Mouse (Mus musculus): ENCODE results near the gene Pdgfb. TPM values are rescaled to one million over a fixed set of nuclear protein-coding genes. Genes with fewer than 3 reads are reported as not detected.

The Pdgfb gene
- polyA plus RNA-seq, 1 experiment, result 1.6 TPM

DNA sequence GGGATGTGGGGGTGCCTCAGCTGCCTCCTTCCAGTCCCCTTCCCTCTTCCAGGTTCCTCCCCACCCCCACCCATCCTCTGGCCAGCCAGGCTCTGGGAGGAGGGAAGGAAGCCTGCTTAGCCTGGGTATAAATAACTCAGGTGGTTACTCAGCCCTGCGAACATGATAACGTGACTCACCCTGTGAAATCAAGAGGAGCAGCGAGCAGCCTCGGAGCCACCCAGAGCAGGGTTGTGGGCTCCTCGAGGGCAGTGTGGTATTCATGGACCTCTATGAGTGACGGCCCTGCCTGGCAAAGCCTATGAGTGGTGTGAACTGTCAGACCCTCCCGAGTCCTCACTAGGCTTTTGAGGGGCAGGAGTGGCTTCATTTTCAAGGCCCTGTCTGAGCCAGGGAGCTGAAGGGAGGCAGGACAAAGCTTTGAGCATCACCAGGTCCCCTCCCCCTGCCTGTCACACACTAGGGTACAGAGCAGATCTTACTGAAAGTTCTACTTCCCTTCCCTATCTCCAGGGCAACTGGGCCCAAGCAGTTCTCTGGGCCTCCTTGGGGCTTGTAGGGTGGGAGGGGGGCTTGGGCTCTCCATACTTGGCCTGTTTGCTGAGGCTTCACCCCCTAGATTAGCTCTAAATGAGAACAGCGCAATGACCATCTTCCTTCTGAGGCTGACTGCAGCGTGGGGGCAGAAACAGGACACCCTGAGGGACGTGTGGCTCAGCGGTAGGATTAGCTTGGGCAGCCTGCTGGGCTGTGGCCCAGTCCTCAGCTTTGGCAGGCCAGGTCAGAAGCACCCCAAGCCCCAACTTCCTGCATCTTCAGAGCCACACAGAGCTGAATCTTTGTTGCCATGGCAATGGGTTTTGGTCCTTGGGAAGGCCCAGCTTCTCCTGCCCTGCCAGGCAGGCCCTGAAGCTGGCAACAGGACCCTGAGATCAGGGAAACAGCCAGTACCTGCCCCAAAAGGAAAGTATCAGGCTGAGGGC is 9.8 kb upstream of the Pdgfb start:
- Histone ChIP-seq H3K27me3 (ENCODE audit: control insufficient read depth, insufficient read depth, low read length) (no peaks in the 10 kb centered on the region), H3K4me1 (ENCODE audit: control insufficient read depth, insufficient read depth, low read length) (peaks cover 16% of the 10 kb centered on the region), H3K36me3 (ENCODE audit: control insufficient read depth, insufficient read depth, low read length) (no peaks in the 10 kb centered on the region), H3K4me3 (ENCODE audit: control insufficient read depth, low read depth, low read length) (peak overlapping the region; percentile 78), H3K27ac (ENCODE audit: control insufficient read depth, insufficient read depth, low read depth, low read length) (peak overlapping the region; percentile 58; the same call in 1 of the 2 replicates)
- TF ChIP-seq POLR2A (IDR thresholded peaks at IDR 0.05; ENCODE audit: control insufficient read depth, low read depth, low read length), result 0 out of 2 replicates have a peak, but pooled peaks have one; percentile 30
- no peak for TF ChIP-seq CTCF (IDR thresholded peaks at IDR 0.05; ENCODE audit: control insufficient read depth, insufficient read depth, insufficient replicate concordance, low read depth, low read length)

DNA sequence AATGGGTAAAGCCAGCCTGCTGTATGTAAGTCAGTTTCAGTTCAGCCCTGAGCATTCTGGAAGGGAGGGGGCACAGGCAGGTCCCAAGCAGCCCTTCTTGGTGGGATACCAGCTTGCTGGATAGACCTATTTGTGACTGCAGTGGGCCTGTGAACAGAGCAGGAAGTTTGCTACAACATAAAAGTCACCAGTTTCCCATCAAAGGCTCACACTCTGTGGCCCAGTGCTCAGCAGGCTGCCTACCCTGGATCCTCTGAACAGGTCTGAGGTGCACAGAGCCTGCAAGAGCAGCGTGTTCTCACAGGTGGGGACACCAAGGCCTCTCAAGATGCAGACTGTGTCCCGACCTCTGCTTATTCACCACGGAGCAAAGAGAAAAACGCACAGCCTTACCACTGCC is 5.7 kb upstream of the Pdgfb start:
- Histone ChIP-seq H3K27me3 (ENCODE audit: control insufficient read depth, insufficient read depth, low read length) (no peaks in the 10 kb centered on the region), H3K4me3 (ENCODE audit: control insufficient read depth, low read depth, low read length) (no peak overlapping the region), H3K4me1 (ENCODE audit: control insufficient read depth, insufficient read depth, low read length) (peaks cover 8% of the 10 kb centered on the region), H3K36me3 (ENCODE audit: control insufficient read depth, insufficient read depth, low read length) (no peaks in the 10 kb centered on the region), H3K27ac (ENCODE audit: control insufficient read depth, insufficient read depth, low read depth, low read length) (no peak overlapping the region)
- TF ChIP-seq POLR2A (IDR thresholded peaks at IDR 0.05; ENCODE audit: control insufficient read depth, low read depth, low read length), result no peak
- no peak for TF ChIP-seq CTCF (IDR thresholded peaks at IDR 0.05; ENCODE audit: control insufficient read depth, insufficient read depth, insufficient replicate concordance, low read depth, low read length)

DNA sequence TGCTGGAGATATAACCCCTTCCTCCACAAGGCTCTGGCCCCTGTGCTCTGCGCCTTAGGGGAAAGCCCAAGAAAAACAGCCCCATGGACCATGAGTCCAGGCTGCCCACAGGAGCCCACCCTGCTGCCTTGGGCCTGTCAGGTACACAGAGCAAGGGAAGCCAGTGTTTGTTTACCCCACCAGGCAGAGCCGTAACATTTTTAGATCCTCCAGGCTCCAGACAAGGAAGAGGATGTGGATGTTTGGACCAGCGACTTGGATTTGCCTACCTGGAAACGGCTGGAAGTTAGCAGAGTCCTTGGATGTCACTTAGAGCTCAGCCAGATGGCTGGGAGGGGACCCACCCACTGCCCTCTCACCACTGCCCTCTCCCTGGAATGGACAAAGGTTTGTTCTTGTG is 4.8 kb upstream of the Pdgfb start:
- TF ChIP-seq POLR2A (IDR thresholded peaks at IDR 0.05; ENCODE audit: control insufficient read depth, low read depth, low read length) (no peak), CTCF (IDR thresholded peaks at IDR 0.05; ENCODE audit: control insufficient read depth, insufficient read depth, insufficient replicate concordance, low read depth, low read length) (no peak)
- H3K27me3 ChIP-seq (ENCODE audit: control insufficient read depth, insufficient read depth, low read length), result no peaks in the 10 kb centered on the region
- H3K27ac ChIP-seq (ENCODE audit: control insufficient read depth, insufficient read depth, low read depth, low read length), result no peak overlapping the region
- no peaks in the 10 kb centered on the region for H3K36me3 ChIP-seq (ENCODE audit: control insufficient read depth, insufficient read depth, low read length)
- H3K4me3 ChIP-seq (ENCODE audit: control insufficient read depth, low read depth, low read length), result no peak overlapping the region
- H3K4me1 ChIP-seq (ENCODE audit: control insufficient read depth, insufficient read depth, low read length), result peaks cover 9% of the 10 kb centered on the region; the same call in 1 of the 2 replicates

DNA sequence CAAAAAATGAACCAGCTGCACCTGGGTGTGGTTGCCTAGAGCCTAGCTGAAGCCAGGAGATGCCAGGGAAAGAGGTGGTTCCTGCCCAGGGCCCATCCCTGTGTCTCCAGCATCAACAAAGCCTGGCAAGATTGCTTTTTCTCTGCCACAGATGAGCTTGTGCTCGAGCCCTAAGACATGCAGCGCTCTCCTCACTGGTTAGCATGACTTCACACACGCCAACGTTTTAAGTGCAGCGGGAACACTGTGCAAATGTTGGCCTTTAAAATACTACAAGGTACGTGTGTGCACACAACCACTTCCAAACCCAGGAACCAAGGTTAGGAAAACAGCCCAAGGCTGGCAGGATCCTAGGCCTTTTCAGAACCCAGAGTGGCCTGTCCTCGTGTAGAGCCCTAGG is 4.4 kb upstream of the Pdgfb start:
- H3K4me3 ChIP-seq (ENCODE audit: control insufficient read depth, low read depth, low read length), result no peak overlapping the region
- TF ChIP-seq CTCF (IDR thresholded peaks at IDR 0.05; ENCODE audit: control insufficient read depth, insufficient read depth, insufficient replicate concordance, low read depth, low read length) (no peak), POLR2A (IDR thresholded peaks at IDR 0.05; ENCODE audit: control insufficient read depth, low read depth, low read length) (no peak)
- H3K36me3 ChIP-seq (ENCODE audit: control insufficient read depth, insufficient read depth, low read length), result no peaks in the 10 kb centered on the region
- H3K27ac ChIP-seq (ENCODE audit: control insufficient read depth, insufficient read depth, low read depth, low read length), result no peak overlapping the region
- peaks cover 8% of the 10 kb centered on the region for H3K4me1 ChIP-seq (ENCODE audit: control insufficient read depth, insufficient read depth, low read length)
- no peaks in the 10 kb centered on the region for H3K27me3 ChIP-seq (ENCODE audit: control insufficient read depth, insufficient read depth, low read length)

DNA sequence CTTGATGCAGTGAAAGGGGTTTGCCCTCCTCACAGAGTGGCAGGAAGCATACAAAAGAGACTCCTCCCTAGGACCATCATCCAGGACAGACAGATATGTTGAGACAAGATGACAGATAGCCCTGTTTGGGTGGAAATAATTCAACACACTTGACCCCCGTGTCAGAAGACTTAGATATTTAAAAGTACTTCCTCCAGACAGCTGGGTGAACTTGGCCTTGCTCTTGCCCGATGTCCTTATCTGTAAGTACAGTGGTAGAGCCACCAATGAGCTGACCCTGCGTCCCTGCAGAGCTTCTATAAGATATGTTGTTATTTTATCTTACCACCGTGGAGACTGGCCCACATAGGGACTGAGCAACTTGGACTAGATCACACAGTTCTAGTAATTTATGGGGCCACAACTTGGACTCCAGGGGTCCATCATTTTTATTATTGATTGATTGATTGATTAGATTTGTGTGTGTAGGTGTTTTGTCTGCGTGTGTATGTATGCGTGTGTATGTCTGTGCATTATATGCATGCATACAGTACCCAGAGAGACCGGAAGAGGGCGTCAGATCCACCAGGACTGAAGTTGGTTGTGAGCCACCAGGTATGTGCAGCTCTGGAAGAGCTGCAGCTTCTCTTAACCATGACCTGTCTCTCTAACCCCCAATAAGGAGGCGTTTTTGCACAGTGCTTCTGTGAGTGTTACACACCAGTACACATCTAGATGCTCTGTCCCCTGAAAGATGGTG is 2.0 kb upstream of the Pdgfb start:
- no peaks in the 10 kb centered on the region for H3K36me3 ChIP-seq (ENCODE audit: control insufficient read depth, insufficient read depth, low read length)
- H3K27me3 ChIP-seq (ENCODE audit: control insufficient read depth, insufficient read depth, low read length), result no peaks in the 10 kb centered on the region
- H3K4me1 ChIP-seq (ENCODE audit: control insufficient read depth, insufficient read depth, low read length), result peaks cover 22% of the 10 kb centered on the region
- H3K4me3 ChIP-seq (ENCODE audit: control insufficient read depth, low read depth, low read length), result no peak overlapping the region
- TF ChIP-seq CTCF (IDR thresholded peaks at IDR 0.05; ENCODE audit: control insufficient read depth, insufficient read depth, insufficient replicate concordance, low read depth, low read length) (no peak), POLR2A (IDR thresholded peaks at IDR 0.05; ENCODE audit: control insufficient read depth, low read depth, low read length) (no peak)
- H3K27ac ChIP-seq (ENCODE audit: control insufficient read depth, insufficient read depth, low read depth, low read length), result no peak overlapping the region

DNA sequence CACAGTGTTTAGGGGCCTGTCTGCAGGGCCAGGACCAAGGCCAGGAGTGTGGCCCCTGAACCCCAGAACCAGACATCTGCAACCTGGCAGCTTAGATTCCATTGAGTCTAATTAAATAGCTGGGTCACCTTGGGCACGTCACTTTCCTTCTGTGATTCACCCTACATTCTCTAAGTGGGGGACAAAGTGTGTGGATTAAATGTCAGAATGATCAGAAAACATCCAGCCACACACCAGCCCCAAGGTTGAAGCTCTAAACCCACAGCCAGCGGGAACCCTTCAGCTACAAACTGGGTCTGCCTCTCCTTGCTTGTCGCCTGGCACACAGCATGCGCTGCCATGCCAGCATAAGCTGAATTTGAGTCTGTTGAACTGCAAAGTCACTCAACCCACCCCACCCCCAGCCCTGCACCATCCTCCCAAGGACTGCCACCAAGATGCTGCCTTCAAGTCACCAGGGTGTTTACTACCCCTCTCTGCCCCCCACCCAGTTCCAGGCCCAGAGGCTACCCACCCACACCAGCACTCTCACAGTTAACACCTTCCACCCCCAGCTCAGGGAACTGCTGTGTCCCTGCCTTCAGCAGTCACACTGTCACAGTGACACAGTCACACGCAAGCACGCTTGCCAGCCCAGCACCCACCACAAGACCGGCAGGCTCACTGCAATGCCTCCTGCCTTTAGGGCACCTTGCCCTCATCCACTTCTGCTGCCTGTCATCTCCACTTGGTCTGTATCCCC is 605 bp upstream of the Pdgfb start:
- H3K36me3 ChIP-seq (ENCODE audit: control insufficient read depth, insufficient read depth, low read length), result no peaks in the 10 kb centered on the region
- TF ChIP-seq CTCF (IDR thresholded peaks at IDR 0.05; ENCODE audit: control insufficient read depth, insufficient read depth, insufficient replicate concordance, low read depth, low read length) (no peak), POLR2A (IDR thresholded peaks at IDR 0.05; ENCODE audit: control insufficient read depth, low read depth, low read length) (no peak)
- H3K4me1 ChIP-seq (ENCODE audit: control insufficient read depth, insufficient read depth, low read length), result peaks cover 22% of the 10 kb centered on the region
- no peak overlapping the region for H3K4me3 ChIP-seq (ENCODE audit: control insufficient read depth, low read depth, low read length)
- no peak overlapping the region for H3K27ac ChIP-seq (ENCODE audit: control insufficient read depth, insufficient read depth, low read depth, low read length)
- H3K27me3 ChIP-seq (ENCODE audit: control insufficient read depth, insufficient read depth, low read length), result no peaks in the 10 kb centered on the region

DNA sequence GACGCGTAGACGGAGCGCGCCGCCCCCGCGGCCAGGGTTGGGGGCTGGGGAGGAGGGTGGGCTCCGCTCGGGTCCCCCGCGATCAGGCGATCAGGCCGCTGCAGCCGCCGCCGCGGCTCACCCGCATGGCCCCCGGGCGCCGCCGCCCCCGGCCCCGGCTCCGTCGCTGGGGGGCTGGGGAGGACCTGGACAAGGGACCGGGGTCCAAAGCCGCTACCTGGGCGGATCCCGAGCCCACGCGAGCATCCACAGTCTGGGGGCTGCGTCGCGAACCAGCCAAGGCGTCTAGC is 801 bp downstream of the Pdgfb start:
- H3K36me3 ChIP-seq (ENCODE audit: control insufficient read depth, insufficient read depth, low read length), result no peaks in the 10 kb centered on the region
- H3K27me3 ChIP-seq (ENCODE audit: control insufficient read depth, insufficient read depth, low read length), result no peaks in the 10 kb centered on the region
- peaks cover 22% of the 10 kb centered on the region for H3K4me1 ChIP-seq (ENCODE audit: control insufficient read depth, insufficient read depth, low read length)
- H3K4me3 ChIP-seq (ENCODE audit: control insufficient read depth, low read depth, low read length), result peak overlapping the region; percentile 37
- TF ChIP-seq CTCF (IDR thresholded peaks at IDR 0.05; ENCODE audit: control insufficient read depth, insufficient read depth, insufficient replicate concordance, low read depth, low read length) (no peak), POLR2A (IDR thresholded peaks at IDR 0.05; ENCODE audit: control insufficient read depth, low read depth, low read length) (no peak)
- H3K27ac ChIP-seq (ENCODE audit: control insufficient read depth, insufficient read depth, low read depth, low read length), result no peak overlapping the region

Data from testis, adult 2 months (tissue).